Mouse (Mus musculus): ENCODE data around the gene Tbx6. TPM values are rescaled to one million over a fixed set of nuclear protein-coding genes. Genes with fewer than 3 reads are reported as not detected.

Tbx6 gene
- polyA plus RNA-seq, 1 experiment from 2014 or later, result 0.29 TPM

- no peaks in the 10 kb centered on the region for H3K27me3 ChIP-seq (ENCODE audit: insufficient read depth, low read length)
- H3K4me2 ChIP-seq (ENCODE audit: low read depth, low read length), result no peak overlapping the region
- H3K27ac ChIP-seq (ENCODE audit: low read depth), result no peak overlapping the region
- no peak for TF ChIP-seq CTCF (IDR thresholded peaks at IDR 0.05; ENCODE audit: low read depth)
- no peak for TF ChIP-seq EP300 (IDR thresholded peaks at IDR 0.05; ENCODE audit: low read depth)
- no peaks in the 10 kb centered on the region for H3K9me3 ChIP-seq (ENCODE audit: low read length)
- DNase-seq (no peak), ATAC-seq (no peak)
- H3K36me3 ChIP-seq (replicated peaks; ENCODE audit: insufficient read depth, low read length), result peaks cover 11% of the 10 kb centered on the region
- peaks cover 45% of the 10 kb centered on the region for H3K4me1 ChIP-seq (ENCODE audit: insufficient read depth)
- H3K4me3 ChIP-seq (ENCODE audit: low read depth, low read length), result no peak overlapping the region
- 74% methylated on average over 7 of the region's 7 CpGs for WGBS (ENCODE audit: insufficient replicate concordance)
- H3K9ac ChIP-seq (replicated peaks), result no peak overlapping the region
Measured at GRCm38 (mm10) chr7:126758539-126758938, 22.7 kb upstream of the Tbx6 start.

DNA sequence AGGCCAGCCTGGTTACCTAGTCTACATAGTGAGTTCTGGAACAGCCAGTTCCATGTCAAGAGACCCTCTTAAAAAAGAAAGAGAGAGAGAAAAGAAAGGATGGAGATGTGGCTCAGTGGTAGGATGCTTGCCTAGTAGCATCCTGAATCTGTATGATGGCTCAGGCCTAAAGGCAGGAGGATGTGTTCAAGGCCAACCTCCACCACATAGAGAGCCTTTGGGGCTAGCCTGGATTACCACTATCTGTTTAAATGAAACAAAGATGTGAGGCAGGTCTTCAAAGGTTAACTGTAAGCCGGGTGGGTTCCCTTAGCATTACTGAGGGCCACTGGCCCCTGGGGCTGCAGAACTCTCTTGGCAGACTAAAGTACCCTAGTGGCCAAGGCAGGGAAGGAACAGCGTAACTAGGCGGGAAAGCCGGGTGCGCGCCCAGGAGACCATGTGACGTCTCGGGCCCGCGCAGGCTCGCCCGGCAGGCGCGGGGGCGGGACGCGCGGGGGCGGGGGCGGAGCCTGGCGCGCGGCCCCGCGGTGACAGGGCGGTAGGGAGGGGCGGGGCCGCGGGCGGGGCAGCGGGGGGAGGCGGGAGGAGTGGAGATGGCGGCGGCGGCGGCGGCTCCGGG, 22.1 kb upstream of the Tbx6 start, which contains the start of gene Mapk3:
Gene Mapk3, plus strand, starts transcription at position 552 of the 622 bp plus-strand sequence.
- Histone ChIP-seq H3K36me3 (replicated peaks; ENCODE audit: insufficient read depth, low read length) (peaks cover 16% of the 10 kb centered on the region), H3K9ac (replicated peaks) (peak within 1 kb of the TSS; percentile 85), H3K4me1 (ENCODE audit: insufficient read depth) (peaks cover 45% of the 10 kb centered on the region), H3K27ac (ENCODE audit: low read depth) (peak within 1 kb of the TSS; percentile 92), H3K4me3 (ENCODE audit: low read depth, low read length) (peak within 1 kb of the TSS; percentile 93), H3K27me3 (ENCODE audit: insufficient read depth, low read length) (no peaks in the 10 kb centered on the region), H3K9me3 (ENCODE audit: low read length) (no peaks in the 10 kb centered on the region), H3K4me2 (ENCODE audit: low read depth, low read length) (peak within 1 kb of the TSS; percentile 99)
- WGBS (ENCODE audit: insufficient replicate concordance), result under 1% methylated on average over 32 of the region's 38 CpGs
- ATAC-seq (peak; percentile 93), DNase-seq (peak; percentile 93)
- TF ChIP-seq EP300 (IDR thresholded peaks at IDR 0.05; ENCODE audit: low read depth) (no peak), CTCF (IDR thresholded peaks at IDR 0.05; ENCODE audit: low read depth) (peak; percentile 79)

DNA sequence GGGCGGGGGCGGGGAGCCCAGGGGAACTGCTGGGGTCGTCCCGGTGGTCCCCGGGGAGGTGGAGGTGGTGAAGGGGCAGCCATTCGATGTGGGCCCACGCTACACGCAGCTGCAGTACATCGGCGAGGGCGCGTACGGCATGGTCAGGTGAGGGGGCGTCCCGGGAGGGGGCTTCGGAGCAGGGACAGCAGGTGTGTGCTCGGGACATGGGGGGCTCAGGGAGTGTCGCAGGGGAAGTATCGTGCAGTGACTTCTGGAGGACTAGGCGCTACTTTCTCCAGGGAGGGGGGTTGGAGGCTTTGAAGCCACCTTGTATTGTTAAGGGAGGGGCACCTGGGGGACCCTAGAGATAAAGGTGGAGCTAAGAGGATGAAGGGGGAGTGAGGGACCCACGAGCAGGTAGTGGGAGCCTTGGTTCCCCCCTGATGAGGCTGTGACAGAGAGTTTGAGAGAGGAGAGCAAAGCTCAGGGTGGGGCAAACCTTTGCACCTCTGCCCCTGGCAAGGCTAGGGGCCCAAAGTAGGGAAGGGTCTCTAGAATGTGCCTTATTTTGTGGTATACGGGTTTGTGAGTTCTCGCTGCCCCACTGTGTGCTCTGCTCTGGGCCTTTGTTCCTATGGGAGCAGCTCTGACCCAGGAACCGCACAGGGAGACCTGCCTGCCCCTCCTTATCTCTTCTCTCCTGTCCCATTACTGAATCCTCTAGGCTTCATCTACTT, 21.5 kb upstream of the Tbx6 start:
- Histone ChIP-seq H3K4me1 (ENCODE audit: insufficient read depth) (peaks cover 41% of the 10 kb centered on the region), H3K4me2 (ENCODE audit: low read depth, low read length) (peak overlapping the region; percentile 99), H3K9ac (replicated peaks) (peak overlapping the region; percentile 85), H3K9me3 (ENCODE audit: low read length) (no peaks in the 10 kb centered on the region), H3K4me3 (ENCODE audit: low read depth, low read length) (peak overlapping the region; percentile 93), H3K27me3 (ENCODE audit: insufficient read depth, low read length) (no peaks in the 10 kb centered on the region), H3K36me3 (replicated peaks; ENCODE audit: insufficient read depth, low read length) (peaks cover 23% of the 10 kb centered on the region), H3K27ac (ENCODE audit: low read depth) (peak overlapping the region; percentile 92)
- peak; percentile 14 for ATAC-seq
- TF ChIP-seq CTCF (IDR thresholded peaks at IDR 0.05; ENCODE audit: low read depth), result no peak
- no peak for TF ChIP-seq EP300 (IDR thresholded peaks at IDR 0.05; ENCODE audit: low read depth)
- WGBS (ENCODE audit: insufficient replicate concordance), result 2% methylated on average over 22 of the region's 24 CpGs
- no peak for DNase-seq

GRCm38 (mm10) chr7:126760391-126760802, 20.9 kb upstream of the Tbx6 start:
- H3K9ac ChIP-seq (replicated peaks), result peak overlapping the region; percentile 85
- H3K9me3 ChIP-seq (ENCODE audit: low read length), result no peaks in the 10 kb centered on the region
- H3K27ac ChIP-seq (ENCODE audit: low read depth), result peak overlapping the region; percentile 92
- 35% methylated on average over 3 of the region's 3 CpGs for WGBS (ENCODE audit: insufficient replicate concordance)
- peak overlapping the region; percentile 93 for H3K4me3 ChIP-seq (ENCODE audit: low read depth, low read length)
- peak; percentile 12 for ATAC-seq
- DNase-seq, result peak; percentile 52
- no peaks in the 10 kb centered on the region for H3K27me3 ChIP-seq (ENCODE audit: insufficient read depth, low read length)
- H3K4me2 ChIP-seq (ENCODE audit: low read depth, low read length), result peak overlapping the region; percentile 99
- peaks cover 38% of the 10 kb centered on the region for H3K4me1 ChIP-seq (ENCODE audit: insufficient read depth)
- H3K36me3 ChIP-seq (replicated peaks; ENCODE audit: insufficient read depth, low read length), result peaks cover 25% of the 10 kb centered on the region
- TF ChIP-seq EP300 (IDR thresholded peaks at IDR 0.05; ENCODE audit: low read depth) (no peak), CTCF (IDR thresholded peaks at IDR 0.05; ENCODE audit: low read depth) (no peak)

GRCm38 (mm10) chr7:126760956-126761355, 20.3 kb upstream of the Tbx6 start:
- 39% methylated on average over 4 of the region's 4 CpGs for WGBS (ENCODE audit: insufficient replicate concordance)
- Histone ChIP-seq H3K4me3 (ENCODE audit: low read depth, low read length) (0 out of 2 replicates have a peak overlapping the region, but pooled peaks have one; percentile 93), H3K4me1 (ENCODE audit: insufficient read depth) (peaks cover 38% of the 10 kb centered on the region), H3K27ac (ENCODE audit: low read depth) (peak overlapping the region; percentile 45; the same call in 1 of the 2 replicates), H3K9me3 (ENCODE audit: low read length) (no peaks in the 10 kb centered on the region), H3K27me3 (ENCODE audit: insufficient read depth, low read length) (no peaks in the 10 kb centered on the region), H3K9ac (replicated peaks) (no peak overlapping the region), H3K36me3 (replicated peaks; ENCODE audit: insufficient read depth, low read length) (peaks cover 25% of the 10 kb centered on the region), H3K4me2 (ENCODE audit: low read depth, low read length) (peak overlapping the region; percentile 99)
- TF ChIP-seq EP300 (IDR thresholded peaks at IDR 0.05; ENCODE audit: low read depth) (no peak), CTCF (IDR thresholded peaks at IDR 0.05; ENCODE audit: low read depth) (no peak)
- DNase-seq (no peak), ATAC-seq (no peak)

DNA sequence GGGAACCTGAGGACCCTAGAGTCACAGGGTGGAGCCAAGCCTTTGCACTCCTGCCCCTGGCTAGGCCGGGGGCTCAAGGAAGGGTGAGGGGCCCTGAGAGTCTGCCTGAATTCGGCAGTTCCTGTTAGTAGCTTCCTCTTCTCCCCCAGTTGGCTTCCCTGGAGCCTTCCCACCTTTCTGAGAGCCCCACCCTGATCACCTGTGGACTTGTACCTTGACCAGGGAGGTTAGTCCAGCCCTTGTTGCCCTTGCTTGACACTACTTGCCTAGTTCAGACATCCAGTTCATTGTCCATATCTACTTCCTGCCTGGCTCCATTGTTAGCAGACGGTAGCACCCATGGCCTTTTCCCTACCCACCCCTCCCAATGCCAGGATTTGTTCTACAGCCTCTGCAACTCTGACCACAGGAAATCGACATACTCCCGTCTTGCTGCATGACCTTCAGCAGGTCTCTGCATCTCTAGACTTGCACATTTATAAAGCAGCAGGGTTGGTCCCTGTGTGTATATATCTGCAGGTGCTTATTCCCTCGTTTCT, 19.7 kb upstream of the Tbx6 start:
- DNase-seq, result no peak
- no peak for ATAC-seq
- TF ChIP-seq EP300 (IDR thresholded peaks at IDR 0.05; ENCODE audit: low read depth) (no peak), CTCF (IDR thresholded peaks at IDR 0.05; ENCODE audit: low read depth) (no peak)
- peaks cover 40% of the 10 kb centered on the region for H3K4me1 ChIP-seq (ENCODE audit: insufficient read depth)
- H3K9ac ChIP-seq (replicated peaks), result no peak overlapping the region
- WGBS (ENCODE audit: insufficient replicate concordance), result 37% methylated on average over 6 of the region's 6 CpGs
- no peaks in the 10 kb centered on the region for H3K9me3 ChIP-seq (ENCODE audit: low read length)
- H3K36me3 ChIP-seq (replicated peaks; ENCODE audit: insufficient read depth, low read length), result peaks cover 31% of the 10 kb centered on the region
- peak overlapping the region; percentile 99; the same call in 1 of the 2 replicates for H3K4me2 ChIP-seq (ENCODE audit: low read depth, low read length)
- H3K27me3 ChIP-seq (ENCODE audit: insufficient read depth, low read length), result no peaks in the 10 kb centered on the region
- H3K4me3 ChIP-seq (ENCODE audit: low read depth, low read length), result no peak overlapping the region
- H3K27ac ChIP-seq (ENCODE audit: low read depth), result peak overlapping the region; percentile 42; the same call in 1 of the 2 replicates

Measured in liver, postnatal 0 days (tissue).